Mouse (Mus musculus) embryonic facial prominence, embryonic 11.5 days (tissue): ENCODE results near the gene Kyat1. TPM values are rescaled to one million over a fixed set of nuclear protein-coding genes. Genes with fewer than 3 reads are reported as not detected.

Experiments
- ATAC-seq: fragments of 200-750 bp; cut with Nextera tagmentation; replicated peaks from 2 replicates; pipeline ENCODE4 v1.8.0; 2017; ENCODE audit warnings: low read depth; ENCODE audit not compliant: insufficient number of reproducible peaks, low FRiP score, low TSS enrichment
- DNase-seq: peaks from one replicate; pipeline ENCODE4 v3.0.0-alpha.2; 2015; ENCODE audit warnings: low spot score
- H3K27ac ChIP-seq: fragments of 300-500 bp; sonication (generic); replicated peaks from 2 replicates; pipeline ENCODE4 v1.5.1; 2014; ENCODE audit warnings: mild to moderate bottlenecking, low read depth, low read length, control low read depth
- H3K27me3 ChIP-seq: fragments of 300-500 bp; sonication (generic); 2 replicates; pipeline ENCODE4 v1.6.1; 2014; ENCODE audit warnings: mild to moderate bottlenecking, low read length, moderate library complexity, mixed read lengths; ENCODE audit not compliant: control insufficient read depth, insufficient read depth
- H3K36me3 ChIP-seq: fragments of 300-500 bp; sonication (generic); replicated peaks from 2 replicates; pipeline ENCODE4 v1.6.1; 2014; ENCODE audit warnings: low read depth, mild to moderate bottlenecking, low read length, moderate library complexity, mixed read lengths; ENCODE audit not compliant: control insufficient read depth, insufficient read depth
- H3K4me1 ChIP-seq: fragments of 300-500 bp; sonication (generic); 2 replicates; pipeline ENCODE4 v1.6.1; 2014; ENCODE audit warnings: low read length, mixed read lengths; ENCODE audit not compliant: control insufficient read depth, insufficient read depth
- H3K4me2 ChIP-seq: fragments of 300-500 bp; sonication (generic); 2 replicates; pipeline ENCODE4 v1.6.1; 2014; ENCODE audit warnings: low read depth, mild to moderate bottlenecking, control low read depth, low read length, moderate library complexity
- H3K4me3 ChIP-seq: fragments of 300-500 bp; sonication (generic); 2 replicates; pipeline ENCODE4 v1.5.1; 2014; ENCODE audit warnings: low read depth, low read length, control low read depth
- H3K9ac ChIP-seq: fragments of 300-500 bp; sonication (generic); replicated peaks from 2 replicates; pipeline ENCODE4 v1.6.1; 2014; ENCODE audit warnings: mild to moderate bottlenecking, control low read depth, low read length
- H3K9me3 ChIP-seq: fragments of 300-500 bp; sonication (generic); replicated peaks from 2 replicates; pipeline ENCODE4 v1.6.1; 2016; ENCODE audit warnings: mild to moderate bottlenecking, low read length, inconsistent platforms, mixed read lengths; ENCODE audit not compliant: control insufficient read depth
- WGBS: fragments of 180-500 bp; shearing (Covaris S2); extraction: QIAGEN DNeasy Blood & Tissue Kit; methylation state at CpG from one replicate; pipeline ENCODE4 v1.1.7; 2014; 5-methylcytosine and 5-hydroxymethylcytosine counted together
- polyA plus RNA-seq: library from polyadenylated mRNA; unstranded; fragments of >200 nt; fragmentation: Nextera tagmentation; extraction: Ambion mirVana; gene quantifications from 2 replicates; pipeline ENCODE4 v1.2.1, GENCODE M21; 2014

Kyat1 gene
- polyA plus RNA-seq, 1 experiment from 2014 or later, result 6.7 TPM

DNA sequence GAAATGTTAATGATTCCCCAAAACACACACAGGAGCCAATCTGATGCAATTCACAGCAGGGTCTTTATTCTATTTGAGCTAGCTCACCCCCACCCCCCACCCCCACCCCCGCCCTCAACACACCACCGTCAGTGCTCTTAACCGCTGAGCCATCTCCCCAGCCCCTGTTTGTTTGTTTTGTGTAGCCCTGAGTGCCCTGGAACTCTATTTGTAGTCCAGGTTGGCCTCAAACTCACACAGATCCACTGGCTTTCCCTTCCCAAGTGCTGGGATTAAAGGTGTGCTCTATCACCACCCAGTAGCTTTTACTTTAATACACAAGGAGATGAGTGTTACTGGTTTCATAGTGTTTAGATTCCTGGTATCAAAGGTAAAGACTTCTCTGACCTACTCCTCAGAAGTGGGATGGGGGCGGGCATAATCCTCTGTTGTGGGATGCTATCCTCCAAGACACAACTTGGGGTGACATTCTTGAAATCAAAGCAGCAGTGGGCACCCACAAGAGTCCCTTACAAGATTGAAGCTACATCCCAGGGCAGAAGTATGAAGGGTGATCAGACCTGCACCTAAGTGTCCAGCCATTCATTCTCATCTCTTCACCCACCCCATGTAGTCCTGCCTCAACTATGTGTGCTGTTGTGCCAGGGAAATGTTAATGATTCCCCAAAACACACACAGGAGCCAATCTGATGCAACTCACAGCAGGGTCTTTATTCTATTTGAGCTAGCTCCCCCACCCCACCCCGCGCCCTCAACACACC is 5.9 kb upstream of the Kyat1 start:
- Histone ChIP-seq H3K4me2 (no peak overlapping the region), H3K27me3 (no peaks in the 10 kb centered on the region), H3K27ac (no peak overlapping the region), H3K9ac (no peak overlapping the region), H3K4me3 (no peak overlapping the region), H3K9me3 (no peaks in the 10 kb centered on the region), H3K4me1 (no peaks in the 10 kb centered on the region), H3K36me3 (no peaks in the 10 kb centered on the region)
- DNase-seq (no peak), ATAC-seq (no peak)
- WGBS, result 63% methylated on average over 6 of the region's 6 CpGs

DNA sequence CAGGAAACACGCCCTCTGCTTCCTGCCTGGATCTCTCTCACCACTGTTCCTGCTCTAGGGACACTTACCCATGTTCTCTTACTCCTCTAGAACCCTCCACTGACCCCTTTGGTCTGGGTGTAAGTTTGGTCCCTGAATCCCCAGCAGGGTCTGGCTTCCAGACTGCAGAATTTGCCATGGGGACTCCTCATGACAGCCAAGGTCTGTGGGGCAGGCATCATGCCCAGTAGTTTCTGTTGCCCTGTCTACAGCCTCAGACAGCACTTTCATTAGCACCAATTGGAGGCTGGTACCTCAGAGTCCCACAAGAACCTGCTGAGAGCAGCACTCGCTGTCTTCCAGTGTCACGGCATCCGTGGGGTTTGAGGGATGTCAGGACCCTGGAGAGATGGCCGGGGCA is 2.2 kb upstream of the Kyat1 start:
- DNase-seq, result no peak
- H3K36me3 ChIP-seq, result no peaks in the 10 kb centered on the region
- peaks cover 3% of the 10 kb centered on the region; the same call in 1 of the 2 replicates for H3K4me1 ChIP-seq
- H3K9ac ChIP-seq, result no peak overlapping the region
- no peaks in the 10 kb centered on the region for H3K27me3 ChIP-seq
- H3K4me3 ChIP-seq, result no peak overlapping the region
- WGBS, result 71% methylated on average over 5 of the region's 5 CpGs
- H3K4me2 ChIP-seq, result no peak overlapping the region
- no peaks in the 10 kb centered on the region for H3K9me3 ChIP-seq
- ATAC-seq, result no peak
- no peak overlapping the region for H3K27ac ChIP-seq

DNA sequence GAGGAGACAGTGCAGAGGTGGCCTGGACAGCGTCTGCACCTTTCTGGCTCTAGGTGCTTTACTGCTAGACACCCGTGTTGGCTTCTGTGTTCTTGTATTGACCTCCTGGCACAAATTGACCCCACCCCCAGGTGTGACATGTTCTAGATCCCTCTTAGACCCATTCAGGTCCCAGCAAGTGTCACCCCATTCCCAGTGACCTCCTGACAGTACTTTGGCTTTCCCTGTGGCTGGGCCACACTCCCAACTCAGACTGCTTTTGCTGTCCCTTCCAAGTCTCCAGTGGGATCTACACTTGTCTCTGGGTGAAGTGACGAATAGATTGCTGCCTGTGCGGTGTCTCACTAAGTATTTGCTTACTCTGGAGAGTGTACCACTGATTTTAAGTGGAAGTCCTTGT is 1.8 kb upstream of the Kyat1 start:
- no peak for DNase-seq
- no peak for ATAC-seq

DNA sequence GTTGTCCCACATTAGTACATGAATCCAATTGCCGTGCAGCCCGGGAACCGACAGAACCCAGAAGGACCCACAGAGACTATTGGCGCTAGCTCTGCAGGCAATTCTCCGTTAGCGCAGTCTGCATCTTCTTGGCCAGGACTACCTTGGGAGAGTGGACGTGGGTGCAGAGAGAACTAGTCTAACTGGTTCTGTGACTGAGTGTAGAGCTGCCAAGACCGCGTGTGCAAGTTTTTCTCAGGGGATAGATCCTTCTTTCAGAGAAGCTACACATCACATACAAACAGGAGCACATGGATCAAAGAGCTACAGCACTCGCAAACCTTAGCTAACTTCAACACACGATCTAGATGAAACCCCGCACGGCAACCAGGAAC is 405 bp downstream of the Kyat1 start:
- 2% methylated on average over 13 of the region's 13 CpGs for WGBS
- Histone ChIP-seq H3K9me3 (no peaks in the 10 kb centered on the region), H3K36me3 (no peaks in the 10 kb centered on the region), H3K4me3 (peak overlapping the region; percentile 78), H3K27me3 (no peaks in the 10 kb centered on the region), H3K27ac (no peak overlapping the region), H3K9ac (peak overlapping the region; percentile 64), H3K4me2 (peak overlapping the region; percentile 90), H3K4me1 (peaks cover 3% of the 10 kb centered on the region; the same call in 1 of the 2 replicates)
- DNase-seq, result peak; percentile 40
- ATAC-seq, result peak; percentile 40

More for the DNA sequence above, 1.8 kb upstream of the Kyat1 start:
- WGBS, result 83% methylated on average over 4 of the region's 4 CpGs
- Histone ChIP-seq H3K9ac (no peak overlapping the region), H3K27me3 (no peaks in the 10 kb centered on the region), H3K4me3 (no peak overlapping the region), H3K4me2 (no peak overlapping the region), H3K27ac (no peak overlapping the region), H3K36me3 (no peaks in the 10 kb centered on the region), H3K4me1 (peaks cover 3% of the 10 kb centered on the region; the same call in 1 of the 2 replicates), H3K9me3 (no peaks in the 10 kb centered on the region)

DNA sequence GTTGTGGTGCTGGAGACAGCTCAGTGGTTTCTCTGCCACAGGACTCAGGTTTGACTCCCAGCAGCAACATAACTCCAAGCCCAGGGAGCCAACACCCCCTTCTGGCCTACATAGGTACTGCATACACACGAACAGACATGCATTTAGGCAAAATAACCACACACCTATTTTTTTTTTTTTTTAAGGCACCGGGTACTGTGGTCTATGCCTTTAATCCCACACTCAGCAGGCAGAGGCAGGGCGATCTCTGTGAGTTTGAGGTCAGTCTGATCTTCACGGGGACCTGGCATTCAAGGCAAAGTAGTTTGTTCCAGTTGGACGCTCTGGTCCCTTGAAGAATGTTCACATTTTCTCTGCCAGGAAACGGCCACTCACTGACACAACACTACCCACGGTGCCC is 2.2 kb downstream of the Kyat1 start:
- Histone ChIP-seq H3K4me2 (no peak overlapping the region), H3K27ac (no peak overlapping the region), H3K9ac (no peak overlapping the region), H3K9me3 (no peaks in the 10 kb centered on the region), H3K36me3 (no peaks in the 10 kb centered on the region), H3K4me3 (no peak overlapping the region), H3K27me3 (no peaks in the 10 kb centered on the region), H3K4me1 (peaks cover 3% of the 10 kb centered on the region; the same call in 1 of the 2 replicates)
- peak; percentile 47 for DNase-seq
- 80% methylated on average over 7 of the region's 7 CpGs for WGBS
- no peak for ATAC-seq

DNA sequence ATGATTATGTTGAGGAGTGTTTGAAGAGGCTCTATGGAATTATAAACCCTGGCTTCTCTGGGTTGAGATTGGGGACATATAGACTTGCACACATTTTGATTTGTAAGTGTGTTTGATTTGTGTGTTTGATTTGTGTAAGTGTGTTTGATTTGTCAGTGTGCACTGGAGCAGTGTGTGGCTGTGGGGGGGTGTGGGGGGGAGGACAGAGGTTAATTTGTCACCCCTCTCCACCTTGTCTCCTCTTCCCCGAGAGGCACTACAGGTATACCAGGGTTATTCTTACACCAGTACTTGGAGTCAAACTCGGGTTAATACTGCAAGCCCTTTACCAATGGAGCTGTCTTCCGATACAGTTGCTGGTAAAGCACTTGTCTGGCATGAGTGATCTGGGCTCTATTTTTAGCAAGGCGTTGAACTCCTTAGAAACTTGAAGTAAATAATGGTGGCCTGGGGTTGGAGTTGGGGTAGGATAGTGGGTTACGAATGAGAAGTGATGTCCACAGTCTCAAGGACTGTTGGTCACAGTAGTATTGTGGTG is 5.2 kb downstream of the Kyat1 start:
- 89% methylated on average over 5 of the region's 5 CpGs for WGBS
- no peak overlapping the region for H3K9ac ChIP-seq
- H3K4me1 ChIP-seq, result peaks cover 3% of the 10 kb centered on the region; the same call in 1 of the 2 replicates
- no peak overlapping the region for H3K4me2 ChIP-seq
- no peak overlapping the region for H3K27ac ChIP-seq
- no peak overlapping the region for H3K4me3 ChIP-seq
- ATAC-seq, result no peak
- no peaks in the 10 kb centered on the region for H3K27me3 ChIP-seq
- no peaks in the 10 kb centered on the region for H3K9me3 ChIP-seq
- H3K36me3 ChIP-seq, result no peaks in the 10 kb centered on the region
- no peak for DNase-seq

DNA sequence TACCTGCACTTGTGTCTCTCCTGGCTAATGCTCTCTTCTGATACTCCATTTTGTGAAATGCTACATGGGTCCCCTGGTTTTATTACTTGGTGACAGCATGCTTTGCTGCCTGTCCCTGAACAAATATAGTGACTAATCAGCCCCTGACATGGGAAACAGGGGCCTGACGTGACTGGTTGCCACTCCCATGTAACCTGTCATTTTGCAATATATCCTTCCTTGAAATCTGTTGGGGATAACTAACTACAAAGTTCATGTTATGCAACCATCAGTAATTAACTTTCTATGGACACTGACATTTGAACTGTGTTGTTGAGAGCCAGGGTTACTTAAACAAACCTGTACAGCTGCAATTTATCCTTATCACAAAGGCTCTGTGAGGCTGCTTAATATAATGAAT is 5.7 kb downstream of the Kyat1 start:
- Histone ChIP-seq H3K9ac (no peak overlapping the region), H3K27ac (no peak overlapping the region), H3K36me3 (no peaks in the 10 kb centered on the region), H3K27me3 (no peaks in the 10 kb centered on the region), H3K4me3 (no peak overlapping the region), H3K4me2 (no peak overlapping the region), H3K4me1 (peaks cover 3% of the 10 kb centered on the region; the same call in 1 of the 2 replicates), H3K9me3 (no peaks in the 10 kb centered on the region)
- no peak for ATAC-seq
- 62% methylated on average over 1 of the region's 1 CpGs for WGBS
- DNase-seq, result no peak

DNA sequence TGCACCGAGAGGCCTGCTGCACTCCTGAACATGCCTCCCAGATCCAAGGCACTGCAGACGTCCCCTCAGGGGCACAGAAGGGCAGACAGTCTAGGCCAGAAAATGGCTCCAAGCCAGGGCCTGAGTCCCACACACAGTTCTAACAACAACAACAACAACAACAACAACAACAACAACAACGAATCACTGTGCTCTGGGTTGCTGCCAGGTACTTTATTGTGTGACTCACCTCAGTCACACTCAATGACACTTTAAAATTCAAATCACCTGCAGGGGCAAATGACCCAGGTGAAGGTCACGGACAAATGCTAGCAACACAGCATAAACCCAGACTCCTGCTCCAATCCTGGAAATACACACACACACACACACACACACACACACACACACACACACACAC is 7.6 kb downstream of the Kyat1 start:
- Histone ChIP-seq H3K9me3 (no peaks in the 10 kb centered on the region), H3K4me3 (no peak overlapping the region), H3K27me3 (no peaks in the 10 kb centered on the region), H3K36me3 (no peaks in the 10 kb centered on the region), H3K27ac (no peak overlapping the region), H3K4me1 (no peaks in the 10 kb centered on the region), H3K9ac (no peak overlapping the region), H3K4me2 (no peak overlapping the region)
- WGBS, result 66% methylated on average over 4 of the region's 4 CpGs
- ATAC-seq (no peak), DNase-seq (no peak)
